Mouse (Mus musculus): ENCODE data around the gene Cracr2b.

DNA sequence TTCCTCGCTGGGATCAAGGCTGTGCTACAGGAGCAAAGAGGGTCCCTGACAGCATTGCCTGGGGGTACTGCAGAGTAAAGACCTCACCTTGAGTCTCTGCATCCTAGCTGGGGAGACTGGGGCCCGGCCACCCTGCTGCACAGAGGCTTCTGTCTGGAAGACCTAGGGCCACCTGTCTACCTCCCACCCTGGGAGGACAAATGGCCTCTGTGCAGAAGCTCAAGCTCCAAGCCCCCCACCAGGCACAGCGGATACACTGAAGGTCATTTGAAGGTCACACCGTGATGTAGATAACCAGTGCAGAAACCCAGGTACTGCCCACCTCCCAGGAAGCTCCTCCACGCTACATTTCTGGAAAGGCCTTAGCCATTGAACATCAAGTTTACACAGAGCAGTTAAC lies 32.2 kb upstream of the Cracr2b start:
- TF ChIP-seq POLR2A (IDR thresholded peaks at IDR 0.05; ENCODE audit: control insufficient read depth, extremely low read depth, insufficient read depth, low read length, poor library complexity) (no peak), CTCF (IDR thresholded peaks at IDR 0.05; ENCODE audit: borderline replicate concordance, control insufficient read depth, extremely low read depth, insufficient read depth, low read length, poor library complexity) (no peak)
